Mouse (Mus musculus) limb, embryonic 10.5 days (tissue): ENCODE measurements around the gene C1qtnf3. TPM values are rescaled to one million over a fixed set of nuclear protein-coding genes. Genes with fewer than 3 reads are reported as not detected.

ENCODE experiments used
- DNase-seq: peaks from one replicate; pipeline ENCODE4 v3.0.0-alpha.2; 2017; ENCODE audit warnings: low spot score
- H3K27ac ChIP-seq: fragments of 300-500 bp; sonication (generic); 2 replicates; pipeline ENCODE4 v1.5.1; 2016; ENCODE audit warnings: mild to moderate bottlenecking
- H3K27me3 ChIP-seq: fragments of 300-500 bp; sonication (generic); 2 replicates; pipeline ENCODE4 v1.6.1; 2016; ENCODE audit warnings: low read depth, mild to moderate bottlenecking; ENCODE audit not compliant: poor library complexity, severe bottlenecking
- H3K36me3 ChIP-seq: fragments of 300-500 bp; sonication (generic); 2 replicates; pipeline ENCODE4 v1.6.1; 2016; ENCODE audit warnings: mild to moderate bottlenecking, moderate library complexity
- H3K4me1 ChIP-seq: fragments of 300-500 bp; sonication (generic); 2 replicates; pipeline ENCODE4 v1.6.1; 2016
- H3K4me3 ChIP-seq: fragments of 300-500 bp; sonication (generic); 2 replicates; pipeline ENCODE4 v1.5.1; 2016; ENCODE audit warnings: mild to moderate bottlenecking, moderate library complexity
- H3K9me3 ChIP-seq: fragments of 300-500 bp; sonication (generic); replicated peaks from 2 replicates; pipeline ENCODE4 v1.6.1; 2016; ENCODE audit warnings: mild to moderate bottlenecking
- WGBS: fragments of 180-500 bp; shearing (Covaris S2); methylation state at CpG from one replicate; pipeline ENCODE4 v1.1.7; 2016; 5-methylcytosine and 5-hydroxymethylcytosine counted together
- polyA plus RNA-seq: library from polyadenylated mRNA; unstranded; fragments of >200 nt; fragmentation: Nextera tagmentation; extraction: Ambion mirVana; gene quantifications from 2 replicates; pipeline ENCODE4 v1.2.1, GENCODE M21; 2016

Gene C1qtnf3
- 1.7 and 3.3 TPM in 2 replicates for polyA plus RNA-seq

GRCm38 (mm10) chr15:10951951-10952759, at the start of gene C1qtnf3:
Gene C1qtnf3, plus strand, starts transcription at chr15:10952332.
- WGBS: 76% methylated on average over 23 of the region's 23 CpGs
- H3K9me3 ChIP-seq: no peaks in the 10 kb centered on the region
- H3K27ac ChIP-seq: no peak within 1 kb of the TSS

GRCm38 (mm10) chr15:10902360-10902759, 49.8 kb upstream of the C1qtnf3 start:
- H3K4me1 ChIP-seq: peaks cover 28% of the 10 kb centered on the region
- H3K9me3 ChIP-seq: no peaks in the 10 kb centered on the region
- H3K4me3 ChIP-seq: no peak overlapping the region
- no peaks in the 10 kb centered on the region for H3K36me3 ChIP-seq
- 86% methylated on average over 4 of the region's 4 CpGs for WGBS
- H3K27ac ChIP-seq: no peak overlapping the region
- no peaks in the 10 kb centered on the region for H3K27me3 ChIP-seq
- DNase-seq: no peak

More at GRCm38 (mm10) chr15:10951951-10952759, at the start of gene C1qtnf3:
- Histone ChIP-seq H3K27me3 (no peaks in the 10 kb centered on the region), H3K4me1 (peaks cover 7% of the 10 kb centered on the region; the same call in 1 of the 2 replicates), H3K36me3 (no peaks in the 10 kb centered on the region), H3K4me3 (no peak within 1 kb of the TSS)
- DNase-seq: peak; percentile 38

DNA sequence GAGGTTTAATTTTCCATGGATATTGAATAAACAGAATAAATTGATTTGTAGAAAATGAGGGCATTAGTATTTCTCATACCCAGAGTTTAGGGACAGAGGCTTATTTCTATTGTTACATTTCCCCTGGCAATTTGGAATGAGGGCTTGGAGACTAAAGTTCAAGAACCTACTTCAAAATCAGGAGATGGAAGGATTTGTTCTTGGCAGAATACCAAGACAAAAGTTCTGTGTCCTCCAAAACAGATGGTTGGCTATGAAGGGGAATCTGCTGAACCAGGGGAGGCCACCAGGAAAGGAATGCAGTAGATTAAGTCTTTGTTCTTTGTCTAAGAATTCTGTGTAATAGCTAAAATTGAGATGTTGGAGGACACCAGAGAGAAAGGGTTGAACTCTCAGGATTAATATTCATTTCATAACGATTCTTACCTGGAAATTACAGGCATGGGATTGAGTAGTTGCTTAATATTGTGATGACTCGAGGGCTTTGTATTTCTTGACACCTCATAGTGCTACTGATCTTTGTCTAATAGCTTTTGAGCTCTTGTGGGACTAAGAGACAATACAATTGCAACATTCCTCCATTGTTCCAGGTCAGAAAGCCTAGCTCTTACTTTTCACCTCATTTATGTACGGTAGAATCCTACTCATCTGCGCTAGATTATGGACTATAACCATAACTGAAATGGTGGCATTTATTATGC, 35.4 kb upstream of the C1qtnf3 start:
- DNase-seq: no peak
- no peaks in the 10 kb centered on the region for H3K4me1 ChIP-seq
- WGBS: 87% methylated on average over 4 of the region's 4 CpGs
- H3K27me3 ChIP-seq: no peaks in the 10 kb centered on the region
- no peaks in the 10 kb centered on the region for H3K36me3 ChIP-seq
- H3K27ac ChIP-seq: no peak overlapping the region
- no peaks in the 10 kb centered on the region for H3K9me3 ChIP-seq
- no peak overlapping the region for H3K4me3 ChIP-seq

DNA sequence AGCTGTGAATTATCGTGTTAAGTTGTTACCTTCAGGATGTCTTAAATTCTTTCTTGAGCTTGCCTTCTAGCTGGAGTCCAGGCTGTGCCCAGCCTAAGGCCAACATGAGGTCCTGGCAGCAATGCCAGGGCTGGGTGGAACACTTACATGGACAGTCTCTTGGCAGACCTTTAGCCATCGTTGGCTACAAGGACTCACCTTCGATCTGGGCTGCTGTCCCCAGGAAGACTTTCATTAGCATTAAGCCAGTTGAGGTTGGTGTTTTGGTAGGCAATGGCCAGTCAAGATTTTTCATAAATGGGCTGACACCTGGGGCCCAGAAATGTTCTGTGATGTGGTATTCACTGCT, 34.8 kb upstream of the C1qtnf3 start:
- no peaks in the 10 kb centered on the region for H3K36me3 ChIP-seq
- H3K4me3 ChIP-seq: no peak overlapping the region
- no peaks in the 10 kb centered on the region for H3K4me1 ChIP-seq
- no peak overlapping the region for H3K27ac ChIP-seq
- DNase-seq: no peak
- no peaks in the 10 kb centered on the region for H3K9me3 ChIP-seq
- no peaks in the 10 kb centered on the region for H3K27me3 ChIP-seq
- WGBS: 97% methylated on average over 3 of the region's 3 CpGs

DNA sequence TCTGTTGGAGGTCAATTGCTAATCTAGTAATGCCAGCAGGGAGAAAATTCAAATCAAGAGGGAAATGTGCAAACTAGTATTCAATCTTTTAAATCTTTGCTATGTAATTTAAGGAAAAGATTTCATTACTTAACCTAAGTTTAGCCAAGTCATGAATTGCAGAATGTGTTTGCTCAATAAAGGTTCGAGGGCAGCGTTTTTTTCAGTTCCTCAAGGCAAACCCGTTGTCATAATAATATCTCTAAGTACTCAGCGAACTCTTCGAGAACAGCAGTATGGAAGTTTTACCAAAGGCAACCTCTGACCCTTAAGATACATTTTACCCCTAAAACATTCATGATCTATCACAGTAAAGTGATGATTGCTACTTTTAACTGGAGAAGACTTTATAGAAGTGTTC, 31.9 kb upstream of the C1qtnf3 start:
- H3K27ac ChIP-seq: no peak overlapping the region
- DNase-seq: no peak
- no peaks in the 10 kb centered on the region for H3K36me3 ChIP-seq
- no peak overlapping the region for H3K4me3 ChIP-seq
- WGBS: 84% methylated on average over 5 of the region's 5 CpGs
- no peaks in the 10 kb centered on the region for H3K4me1 ChIP-seq
- no peaks in the 10 kb centered on the region for H3K27me3 ChIP-seq
- no peaks in the 10 kb centered on the region for H3K9me3 ChIP-seq

DNA sequence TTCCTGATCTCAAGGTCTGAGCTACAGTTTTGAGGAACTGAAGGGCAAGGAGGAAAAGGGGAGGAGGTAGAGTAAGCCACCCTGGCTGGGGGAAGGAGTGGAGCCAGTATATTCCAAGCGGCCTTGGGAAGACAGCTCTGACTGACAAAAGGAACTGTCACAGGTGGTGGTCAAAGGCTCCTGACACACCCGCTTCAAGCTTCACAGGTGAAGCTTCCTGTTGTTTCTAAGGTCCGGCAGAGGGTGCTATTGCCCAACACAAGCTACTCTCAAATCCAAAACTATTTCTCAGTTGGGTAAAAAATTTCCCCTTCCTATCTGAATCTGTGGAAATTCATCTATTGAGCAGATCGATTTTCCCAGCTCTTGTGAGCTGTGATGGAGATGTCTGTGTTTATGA, 31.1 kb upstream of the C1qtnf3 start:
- WGBS: 28% methylated on average over 4 of the region's 4 CpGs
- Histone ChIP-seq H3K9me3 (no peaks in the 10 kb centered on the region), H3K27ac (no peak overlapping the region), H3K36me3 (no peaks in the 10 kb centered on the region), H3K27me3 (no peaks in the 10 kb centered on the region), H3K4me1 (no peaks in the 10 kb centered on the region), H3K4me3 (no peak overlapping the region)
- DNase-seq: no peak

- no peak for DNase-seq
- Histone ChIP-seq H3K36me3 (no peaks in the 10 kb centered on the region), H3K4me3 (no peak overlapping the region), H3K9me3 (no peaks in the 10 kb centered on the region), H3K27me3 (no peaks in the 10 kb centered on the region), H3K27ac (no peak overlapping the region), H3K4me1 (no peaks in the 10 kb centered on the region)
These were observed 30.1 kb upstream of the C1qtnf3 start for GRCm38 (mm10) chr15:10922061-10922460.

DNA sequence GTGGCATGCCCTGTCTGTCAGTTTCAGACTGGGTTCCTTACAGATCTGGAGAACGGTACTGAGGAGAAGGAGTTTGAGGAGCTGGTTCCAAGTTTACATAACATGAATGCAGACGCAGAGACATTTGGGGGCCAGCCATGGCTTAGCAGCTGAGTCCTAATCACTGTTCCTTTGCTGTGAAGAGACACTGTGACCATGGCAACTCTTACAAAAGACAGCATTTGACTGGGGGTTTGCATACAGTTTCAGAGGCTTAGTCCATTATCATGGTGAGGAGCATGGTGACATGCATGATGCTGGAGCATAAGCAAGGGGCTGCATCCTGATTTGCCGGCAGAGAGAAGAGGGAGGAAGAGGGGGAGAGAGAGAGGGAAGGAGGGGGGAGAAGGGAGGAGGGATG, 29.6 kb upstream of the C1qtnf3 start:
- Histone ChIP-seq H3K36me3 (no peaks in the 10 kb centered on the region), H3K4me3 (no peak overlapping the region), H3K27ac (no peak overlapping the region), H3K4me1 (peaks cover 4% of the 10 kb centered on the region), H3K9me3 (no peaks in the 10 kb centered on the region), H3K27me3 (no peaks in the 10 kb centered on the region)
- DNase-seq: no peak
- 60% methylated on average over 3 of the region's 3 CpGs for WGBS

DNA sequence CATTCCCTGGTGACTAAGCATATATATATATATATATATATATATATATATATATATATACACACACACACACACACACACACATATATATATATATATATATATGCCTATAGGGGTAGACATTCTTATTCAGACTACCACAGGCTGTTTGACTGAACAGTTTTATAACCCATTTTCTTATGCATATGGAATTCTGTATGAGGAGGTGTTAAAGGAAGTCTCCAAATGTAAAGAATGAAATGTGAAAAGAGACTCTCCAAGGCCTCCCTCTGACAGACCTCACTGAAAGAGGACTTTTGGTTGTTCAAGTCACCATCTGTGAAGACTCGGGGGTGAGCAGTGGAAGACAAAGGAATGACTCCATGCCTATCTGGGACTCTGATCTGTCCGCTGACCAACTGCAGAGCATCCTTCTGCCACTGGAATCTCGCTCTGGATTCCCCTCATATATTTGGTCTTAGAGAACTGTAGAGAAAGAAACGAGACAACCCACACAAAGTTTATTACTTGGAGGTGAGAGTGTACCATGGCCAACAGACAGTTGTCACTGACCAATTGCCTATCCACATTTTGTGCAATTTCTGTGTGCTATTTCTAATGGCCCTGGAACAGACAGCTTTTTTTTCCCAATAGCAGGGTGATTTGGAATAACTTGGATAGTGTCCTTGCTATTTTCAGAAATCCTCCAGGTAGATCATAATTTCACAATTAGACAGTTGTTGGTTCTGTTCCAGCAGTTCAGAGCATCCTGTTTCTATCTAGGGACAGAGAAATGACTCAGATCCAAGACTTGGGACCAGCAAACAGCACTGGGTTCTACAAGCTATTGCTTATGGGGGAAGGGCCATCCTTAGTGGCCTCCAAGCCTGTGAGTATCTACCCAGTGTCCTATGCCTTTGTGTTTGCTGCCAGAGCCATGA, 28.8 kb upstream of the C1qtnf3 start:
- H3K4me1 ChIP-seq: peaks cover 4% of the 10 kb centered on the region
- no peaks in the 10 kb centered on the region for H3K27me3 ChIP-seq
- H3K9me3 ChIP-seq: no peaks in the 10 kb centered on the region
- 81% methylated on average over 4 of the region's 4 CpGs for WGBS
- no peak overlapping the region for H3K27ac ChIP-seq
- no peak for DNase-seq
- no peaks in the 10 kb centered on the region for H3K36me3 ChIP-seq
- H3K4me3 ChIP-seq: no peak overlapping the region

DNA sequence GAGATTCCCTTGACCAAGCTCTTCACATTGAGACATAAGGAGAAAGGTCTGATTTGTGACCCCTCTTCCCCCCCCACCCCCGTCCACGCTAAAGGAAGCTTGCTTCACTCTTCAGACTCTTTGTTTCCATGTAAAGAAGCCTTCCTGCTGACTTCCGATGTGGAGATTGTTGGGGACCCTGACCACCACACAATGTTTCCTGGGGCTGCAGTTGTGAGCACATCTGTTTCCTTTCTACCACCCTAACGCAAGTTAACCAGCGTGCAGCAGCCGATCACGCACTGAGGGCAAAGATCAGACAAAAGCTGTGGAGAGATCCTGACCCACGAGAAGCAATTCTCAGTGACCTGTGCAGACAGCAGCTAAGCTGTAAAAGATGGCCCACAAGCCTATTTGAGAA, 24.8 kb upstream of the C1qtnf3 start:
- Histone ChIP-seq H3K27me3 (no peaks in the 10 kb centered on the region), H3K36me3 (no peaks in the 10 kb centered on the region), H3K27ac (peak overlapping the region; percentile 4; the same call in 1 of the 2 replicates), H3K4me1 (peaks cover 4% of the 10 kb centered on the region), H3K4me3 (no peak overlapping the region), H3K9me3 (no peaks in the 10 kb centered on the region)
- 41% methylated on average over 8 of the region's 8 CpGs for WGBS
- DNase-seq: no peak

DNA sequence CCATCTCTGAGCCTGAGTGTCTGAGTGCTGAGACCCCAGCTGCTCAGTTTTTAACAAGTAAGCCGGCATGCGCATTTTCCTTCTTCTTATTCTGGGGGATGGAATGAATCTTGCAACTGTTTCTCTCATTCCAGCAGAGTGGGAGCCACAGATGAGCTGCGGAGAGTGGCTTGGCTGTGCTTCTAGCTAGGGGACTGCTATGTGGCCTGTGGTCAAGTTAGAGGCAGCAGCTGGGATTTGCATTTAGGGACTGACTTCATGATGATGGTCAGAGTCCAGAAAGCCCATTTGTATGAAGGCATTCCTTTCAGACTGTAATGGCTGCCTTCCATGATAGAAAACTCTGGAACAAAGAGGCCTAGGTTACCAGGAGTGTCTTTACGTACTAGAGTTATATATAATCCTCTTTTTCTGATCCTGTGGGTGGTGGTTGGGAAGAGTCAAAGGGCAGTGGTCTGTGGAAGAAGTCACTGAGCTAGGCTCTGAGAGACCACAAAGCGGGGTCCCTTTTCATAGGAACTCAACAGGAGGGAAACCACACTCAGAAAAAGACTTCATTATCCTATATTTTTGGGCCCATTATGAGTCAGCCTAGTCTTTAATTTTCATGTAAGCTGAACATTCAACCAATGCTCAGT, 23.4 kb upstream of the C1qtnf3 start:
- Histone ChIP-seq H3K4me1 (peaks cover 4% of the 10 kb centered on the region), H3K4me3 (no peak overlapping the region), H3K9me3 (no peaks in the 10 kb centered on the region), H3K36me3 (no peaks in the 10 kb centered on the region), H3K27ac (no peak overlapping the region), H3K27me3 (no peaks in the 10 kb centered on the region)
- no peak for DNase-seq
- 92% methylated on average over 5 of the region's 5 CpGs for WGBS

DNA sequence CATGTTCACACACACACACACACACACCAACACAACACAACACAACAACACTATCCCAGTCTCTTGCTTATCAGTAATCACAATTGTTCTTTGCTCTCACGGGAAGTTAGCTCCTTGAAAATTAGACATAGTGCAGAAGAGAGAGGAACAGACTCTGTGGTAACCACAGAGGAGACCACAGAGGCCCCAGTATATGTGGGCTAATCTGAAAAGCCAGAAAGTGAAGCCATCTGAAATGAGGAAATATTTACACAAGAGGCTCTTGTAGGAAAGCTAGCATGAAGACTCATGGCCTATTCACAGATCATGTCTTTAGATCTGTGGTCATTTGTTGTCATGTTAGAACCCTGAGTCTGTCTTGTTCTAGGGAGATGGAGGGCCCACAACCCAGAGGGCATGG, 18.2 kb upstream of the C1qtnf3 start:
- DNase-seq: no peak
- H3K27ac ChIP-seq: no peak overlapping the region
- H3K27me3 ChIP-seq: no peaks in the 10 kb centered on the region
- H3K4me1 ChIP-seq: no peaks in the 10 kb centered on the region
- WGBS: 83% methylated on average over 1 of the region's 1 CpGs
- H3K36me3 ChIP-seq: no peaks in the 10 kb centered on the region
- H3K4me3 ChIP-seq: no peak overlapping the region
- no peaks in the 10 kb centered on the region for H3K9me3 ChIP-seq
